Mouse (Mus musculus) midbrain, embryonic 12.5 days (tissue): ENCODE results near the gene Olfr90. TPM values are rescaled to one million over a fixed set of nuclear protein-coding genes. Genes with fewer than 3 reads are reported as not detected.
"Not testable (repeated sequence)": the region's sequence is repeated elsewhere in the genome, so short reads cannot be mapped to it uniquely, and the experiment has no call there.

Source experiments
- ATAC-seq: fragments of 200-750 bp; cut with Nextera tagmentation; 2 replicates; pipeline ENCODE4 v1.8.0; 2017; ENCODE audit warnings: low read depth, moderate TSS enrichment, moderate library complexity; ENCODE audit not compliant: low FRiP score
- H3K27ac ChIP-seq: fragments of 300-500 bp; sonication (generic); replicated peaks from 2 replicates; pipeline ENCODE4 v1.5.1; 2016; ENCODE audit warnings: mild to moderate bottlenecking
- H3K27me3 ChIP-seq: fragments of 300-500 bp; sonication (generic); 2 replicates; pipeline ENCODE4 v1.6.1; 2016; ENCODE audit warnings: mild to moderate bottlenecking
- H3K36me3 ChIP-seq: fragments of 300-500 bp; sonication (generic); 2 replicates; pipeline ENCODE4 v1.6.1; 2016
- H3K4me1 ChIP-seq: fragments of 300-500 bp; sonication (generic); 2 replicates; pipeline ENCODE4 v1.6.1; 2016
- H3K4me2 ChIP-seq: fragments of 300-500 bp; sonication (generic); replicated peaks from 2 replicates; pipeline ENCODE4 v1.6.1; 2016; ENCODE audit warnings: mild to moderate bottlenecking, moderate library complexity
- H3K4me3 ChIP-seq: fragments of 300-500 bp; sonication (generic); 2 replicates; pipeline ENCODE4 v1.5.1; 2016; ENCODE audit warnings: mild to moderate bottlenecking
- H3K9ac ChIP-seq: fragments of 300-500 bp; sonication (generic); replicated peaks from 2 replicates; pipeline ENCODE4 v1.6.1; 2016; ENCODE audit warnings: mild to moderate bottlenecking, moderate library complexity
- H3K9me3 ChIP-seq: fragments of 300-500 bp; sonication (generic); 2 replicates; pipeline ENCODE4 v1.6.1; 2016; ENCODE audit warnings: mild to moderate bottlenecking
- WGBS: fragments of 180-500 bp; shearing (Covaris S2); methylation state at CpG from one replicate; pipeline ENCODE4 v1.1.7; 2016; 5-methylcytosine and 5-hydroxymethylcytosine counted together
- polyA plus RNA-seq: library from polyadenylated mRNA; unstranded; fragments of >200 nt; fragmentation: Nextera tagmentation; extraction: Ambion mirVana; gene quantifications from 2 replicates; pipeline ENCODE4 v1.2.1, GENCODE M21; 2016

Gene Olfr90
- 0.14 TPM in 1 of 2 replicates, not detected in the other for polyA plus RNA-seq

DNA sequence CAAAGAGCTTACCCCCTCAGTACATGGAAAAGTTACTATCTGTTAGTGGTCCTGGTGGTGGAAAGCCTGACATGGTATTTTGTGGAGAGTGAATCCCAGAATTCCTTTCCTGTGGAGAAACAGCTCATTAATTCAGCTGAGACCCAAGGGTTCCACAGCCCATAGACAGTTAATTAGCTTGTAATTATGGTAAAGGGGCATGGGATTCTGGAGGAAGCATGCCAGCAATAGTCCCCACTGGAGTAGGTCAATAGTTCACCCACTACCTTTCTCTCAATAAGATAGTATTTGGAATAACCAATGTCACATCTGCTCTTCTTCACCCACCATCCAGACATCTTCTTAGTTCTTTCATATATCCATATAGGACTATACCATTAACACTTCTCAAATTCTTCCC is at the start of gene Olfr90:
TSS of gene Olfr90 (minus strand) at position 101 of the 400 bp plus-strand sequence.
- Histone ChIP-seq H3K9ac (no peak within 1 kb of the TSS), H3K36me3 (no peaks in the 10 kb centered on the region)

DNA sequence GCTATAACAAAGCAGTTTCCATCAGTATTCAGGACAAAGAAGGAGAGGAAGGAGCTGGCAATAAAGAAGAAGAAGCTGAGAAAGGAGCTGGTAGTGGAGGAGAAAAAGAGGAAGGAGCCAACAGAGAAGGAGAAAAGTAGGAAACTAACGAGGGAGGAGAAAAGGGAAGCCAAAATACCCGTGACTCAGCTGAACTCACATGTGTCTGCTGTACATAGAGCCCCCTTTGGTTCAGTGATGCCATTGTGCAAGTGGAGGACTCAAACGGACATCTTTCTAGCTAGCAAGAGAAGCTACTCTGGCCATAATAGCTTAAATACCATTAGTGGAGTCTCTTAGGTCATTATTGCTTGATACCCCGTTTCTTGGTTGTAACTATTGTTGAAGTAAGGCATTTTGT is 43.1 kb upstream of the Olfr90 start:
- not testable (repeated sequence) for H3K27ac ChIP-seq, H3K27me3 ChIP-seq, H3K9me3 ChIP-seq, H3K9ac ChIP-seq, H3K4me2 ChIP-seq, H3K4me3 ChIP-seq, ATAC-seq, H3K36me3 ChIP-seq, H3K4me1 ChIP-seq
- WGBS = 69% methylated on average over 4 of the region's 4 CpGs

More for the DNA sequence above, at the start of gene Olfr90:
- no peak within 1 kb of the TSS for H3K4me2 ChIP-seq
- no peaks in the 10 kb centered on the region for H3K27me3 ChIP-seq
- no peak within 1 kb of the TSS for H3K4me3 ChIP-seq
- ATAC-seq = no peak
- no peaks in the 10 kb centered on the region for H3K4me1 ChIP-seq
- H3K27ac ChIP-seq = no peak within 1 kb of the TSS
- no peaks in the 10 kb centered on the region for H3K9me3 ChIP-seq

DNA sequence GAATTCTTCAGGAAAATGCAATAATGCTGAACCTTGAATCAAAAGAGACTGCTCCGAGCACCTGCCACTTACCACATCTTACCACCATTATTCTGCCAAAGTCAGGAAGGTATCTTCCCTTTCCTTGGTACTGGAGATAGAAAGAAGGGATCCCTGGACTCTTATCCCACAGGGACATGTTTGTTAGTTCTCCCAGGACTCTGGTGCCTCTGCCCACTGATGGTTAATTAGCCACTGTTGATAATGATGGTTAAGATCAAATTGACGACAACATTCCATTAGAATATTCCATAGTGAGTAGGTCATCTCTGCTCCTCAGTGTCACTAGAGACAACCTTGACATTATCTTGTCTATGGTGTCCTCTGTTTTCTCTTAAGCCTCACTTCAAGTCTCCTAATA is 31.7 kb upstream of the Olfr90 start, which contains the start of gene Olfr92:
TSS of gene Olfr92 (minus strand) at position 101 of the 400 bp plus-strand sequence.
- Histone ChIP-seq H3K4me3 (no peak within 1 kb of the TSS), H3K9me3 (no peaks in the 10 kb centered on the region), H3K4me2 (no peak within 1 kb of the TSS), H3K36me3 (no peaks in the 10 kb centered on the region), H3K27me3 (no peaks in the 10 kb centered on the region), H3K4me1 (no peaks in the 10 kb centered on the region), H3K27ac (no peak within 1 kb of the TSS), H3K9ac (no peak within 1 kb of the TSS)
- WGBS = 98% methylated on average over 2 of the region's 2 CpGs
- ATAC-seq = no peak

DNA sequence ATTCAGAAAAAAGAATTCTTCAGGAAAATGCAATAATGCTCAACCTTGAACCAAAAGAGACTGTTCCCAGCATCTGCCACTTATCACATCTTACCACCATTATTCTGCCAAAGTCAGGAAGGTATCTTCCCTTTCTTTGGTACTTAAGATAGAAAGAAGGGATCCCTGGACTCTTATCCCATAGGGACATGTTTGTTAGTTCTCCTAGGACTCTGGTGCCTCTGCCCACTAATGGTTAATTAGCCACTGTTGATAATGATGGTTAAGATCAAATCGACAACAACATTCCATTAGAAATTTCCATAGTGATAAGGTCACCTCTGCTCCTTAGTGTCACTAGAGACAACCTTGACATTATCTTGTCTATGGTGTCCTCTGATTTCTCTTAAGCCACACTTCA is 9.9 kb upstream of the Olfr90 start, which contains the start of gene Olfr91:
TSS of gene Olfr91 (minus strand) at position 101 of the 400 bp plus-strand sequence.
- no peaks in the 10 kb centered on the region for H3K9me3 ChIP-seq
- 82% methylated on average over 1 of the region's 1 CpGs for WGBS
- no peak for ATAC-seq
- no peak within 1 kb of the TSS for H3K4me2 ChIP-seq
- no peaks in the 10 kb centered on the region for H3K36me3 ChIP-seq
- no peaks in the 10 kb centered on the region for H3K27me3 ChIP-seq
- no peak within 1 kb of the TSS for H3K4me3 ChIP-seq
- no peaks in the 10 kb centered on the region for H3K4me1 ChIP-seq
- no peak within 1 kb of the TSS for H3K9ac ChIP-seq
- no peak within 1 kb of the TSS for H3K27ac ChIP-seq

DNA sequence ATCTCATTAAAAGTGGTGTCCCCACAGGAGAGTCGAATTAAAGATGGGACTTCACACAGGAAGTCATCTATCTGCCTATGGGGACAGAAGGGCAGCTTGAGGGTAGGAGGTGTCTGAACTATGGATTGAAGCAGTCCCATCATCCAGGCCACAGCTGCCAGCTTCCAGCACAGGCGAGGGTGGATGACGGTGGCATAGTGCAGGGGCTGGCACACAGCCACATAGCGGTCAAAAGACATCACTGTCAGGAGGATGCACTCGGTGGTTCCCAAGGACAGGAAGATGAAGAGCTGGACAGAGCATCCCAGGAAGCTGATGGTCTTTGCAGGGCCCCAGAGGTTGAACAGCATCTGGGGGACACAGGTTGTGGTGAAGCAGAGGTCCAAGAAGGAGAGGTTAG is 5.0 kb upstream of the Olfr90 start:
- Histone ChIP-seq H3K9ac (no peak overlapping the region), H3K27me3 (no peaks in the 10 kb centered on the region), H3K36me3 (no peaks in the 10 kb centered on the region), H3K9me3 (no peaks in the 10 kb centered on the region), H3K27ac (no peak overlapping the region), H3K4me2 (no peak overlapping the region), H3K4me1 (no peaks in the 10 kb centered on the region), H3K4me3 (no peak overlapping the region)
- no peak for ATAC-seq
- 83% methylated on average over 5 of the region's 5 CpGs for WGBS

DNA sequence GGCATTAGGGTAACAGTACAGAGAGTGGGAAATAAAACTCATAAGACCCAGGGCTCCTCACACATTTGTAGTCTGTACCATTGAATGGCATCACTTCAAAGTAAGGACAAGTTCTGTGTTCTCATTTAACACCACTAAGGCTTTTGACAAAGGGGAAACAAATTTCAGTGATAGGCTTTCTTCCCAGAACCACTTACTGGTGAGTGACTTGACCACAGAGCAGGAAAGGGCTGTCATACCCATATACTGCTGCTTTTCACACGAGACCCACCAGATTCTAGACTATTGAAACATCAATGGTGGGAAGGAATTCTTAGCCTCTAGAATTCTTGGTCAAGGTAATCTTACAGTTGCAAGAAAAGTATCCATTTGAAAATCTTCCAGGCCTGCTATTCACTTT is 3.9 kb upstream of the Olfr90 start:
- H3K27me3 ChIP-seq = no peaks in the 10 kb centered on the region
- H3K4me2 ChIP-seq = no peak overlapping the region
- no peaks in the 10 kb centered on the region for H3K36me3 ChIP-seq
- H3K4me1 ChIP-seq = no peaks in the 10 kb centered on the region
- H3K27ac ChIP-seq = no peak overlapping the region
- H3K9me3 ChIP-seq = no peaks in the 10 kb centered on the region
- no peak overlapping the region for H3K9ac ChIP-seq
- no peak overlapping the region for H3K4me3 ChIP-seq
- WGBS = 70% methylated on average over 1 of the region's 1 CpGs
- ATAC-seq = no peak

DNA sequence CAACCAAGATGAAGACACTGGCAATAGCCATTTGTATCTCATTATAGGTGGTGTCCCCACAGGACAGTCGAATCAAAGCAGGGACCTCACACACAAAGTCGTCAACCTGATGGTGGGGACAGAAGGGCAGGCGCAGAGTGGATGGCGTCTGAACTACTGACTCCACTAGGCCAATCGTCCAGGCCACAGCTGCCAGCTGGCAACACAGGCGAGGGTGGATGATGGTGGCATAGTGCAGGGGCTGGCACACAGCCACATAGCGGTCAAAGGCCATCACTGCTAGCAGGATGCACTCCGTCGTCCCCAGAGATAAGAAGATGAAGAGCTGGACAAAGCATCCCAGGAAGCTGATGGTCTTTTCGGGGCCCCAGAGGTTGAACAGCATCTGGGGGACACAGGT is 2.8 kb downstream of the Olfr90 start:
- H3K4me2 ChIP-seq = no peak overlapping the region
- no peaks in the 10 kb centered on the region for H3K4me1 ChIP-seq
- no peak overlapping the region for H3K9ac ChIP-seq
- H3K9me3 ChIP-seq = no peaks in the 10 kb centered on the region
- ATAC-seq = no peak
- H3K27me3 ChIP-seq = no peaks in the 10 kb centered on the region
- WGBS = 87% methylated on average over 10 of the region's 10 CpGs
- no peak overlapping the region for H3K27ac ChIP-seq
- no peaks in the 10 kb centered on the region for H3K36me3 ChIP-seq
- no peak overlapping the region for H3K4me3 ChIP-seq

DNA sequence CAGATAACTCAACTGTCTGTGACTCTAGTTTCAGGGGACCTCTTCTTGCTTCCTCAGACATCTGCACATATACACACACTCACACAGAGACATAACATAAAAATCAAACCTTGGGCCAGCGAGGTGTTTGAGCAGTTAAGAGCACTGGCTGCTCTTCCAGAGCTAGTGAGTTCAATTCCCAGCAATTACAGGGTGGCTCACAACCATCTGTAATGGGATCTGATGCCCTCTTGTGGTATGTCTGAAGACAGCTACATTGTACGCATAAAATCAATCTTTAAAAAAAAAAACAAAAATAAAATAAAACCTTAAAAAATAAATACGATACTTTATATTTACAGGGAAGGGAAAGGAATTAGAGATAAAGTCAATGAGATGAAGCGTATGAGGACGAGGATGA is 3.7 kb downstream of the Olfr90 start:
- no peaks in the 10 kb centered on the region for H3K9me3 ChIP-seq
- 59% methylated on average over 5 of the region's 5 CpGs for WGBS
- H3K4me3 ChIP-seq = no peak overlapping the region
- H3K27me3 ChIP-seq = no peaks in the 10 kb centered on the region
- H3K4me1 ChIP-seq = peaks cover 4% of the 10 kb centered on the region; the same call in 1 of the 2 replicates
- no peaks in the 10 kb centered on the region for H3K36me3 ChIP-seq
- ATAC-seq = no peak
- no peak overlapping the region for H3K9ac ChIP-seq
- H3K27ac ChIP-seq = no peak overlapping the region
- no peak overlapping the region for H3K4me2 ChIP-seq

DNA sequence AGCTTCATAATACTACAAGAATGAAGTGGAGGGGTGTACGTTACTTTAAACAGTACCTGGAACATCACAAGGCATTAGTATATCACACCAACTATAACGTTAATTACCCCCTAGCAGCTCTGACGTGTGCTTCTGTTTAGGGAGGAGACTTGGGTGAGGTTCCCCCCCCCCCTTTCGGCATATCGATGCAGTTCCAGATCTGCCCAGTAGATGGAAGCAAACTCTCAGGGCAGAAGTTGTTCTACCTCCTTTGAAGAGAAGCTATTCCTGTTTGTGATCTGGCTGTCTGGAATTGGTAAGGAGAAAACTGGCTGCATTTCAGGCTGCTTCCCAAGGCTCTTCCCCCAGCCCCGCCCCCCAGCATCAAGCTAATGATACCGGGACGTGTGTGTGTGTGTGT is 5.0 kb downstream of the Olfr90 start:
- peak; percentile 51 for ATAC-seq

DNA sequence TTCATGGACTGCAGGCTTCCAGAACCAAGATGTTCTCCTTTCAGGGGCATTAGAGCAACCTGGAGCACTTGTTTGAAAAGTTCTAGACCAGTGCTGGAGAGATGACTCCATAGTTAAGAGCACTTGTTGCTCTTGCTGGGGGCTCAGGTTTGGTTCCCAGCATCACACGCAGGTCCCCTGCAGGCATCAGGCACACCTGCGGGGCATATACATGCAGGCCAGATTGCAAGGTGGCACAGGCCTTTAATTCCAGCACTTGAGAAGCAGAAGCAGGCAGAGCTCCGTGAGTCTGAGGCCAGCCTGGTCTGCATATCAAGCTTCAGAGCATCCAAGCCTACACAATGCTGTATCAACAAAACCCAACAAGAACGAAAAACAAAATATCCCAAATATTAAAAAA is 6.6 kb downstream of the Olfr90 start:
- H3K4me1 ChIP-seq = peaks cover 22% of the 10 kb centered on the region

More for the DNA sequence above, 5.0 kb downstream of the Olfr90 start:
- Histone ChIP-seq H3K36me3 (no peaks in the 10 kb centered on the region), H3K4me3 (no peak overlapping the region), H3K4me2 (no peak overlapping the region), H3K4me1 (peaks cover 16% of the 10 kb centered on the region), H3K27ac (no peak overlapping the region), H3K27me3 (no peaks in the 10 kb centered on the region), H3K9me3 (no peaks in the 10 kb centered on the region), H3K9ac (no peak overlapping the region)
- WGBS = 6% methylated on average over 8 of the region's 8 CpGs

DNA sequence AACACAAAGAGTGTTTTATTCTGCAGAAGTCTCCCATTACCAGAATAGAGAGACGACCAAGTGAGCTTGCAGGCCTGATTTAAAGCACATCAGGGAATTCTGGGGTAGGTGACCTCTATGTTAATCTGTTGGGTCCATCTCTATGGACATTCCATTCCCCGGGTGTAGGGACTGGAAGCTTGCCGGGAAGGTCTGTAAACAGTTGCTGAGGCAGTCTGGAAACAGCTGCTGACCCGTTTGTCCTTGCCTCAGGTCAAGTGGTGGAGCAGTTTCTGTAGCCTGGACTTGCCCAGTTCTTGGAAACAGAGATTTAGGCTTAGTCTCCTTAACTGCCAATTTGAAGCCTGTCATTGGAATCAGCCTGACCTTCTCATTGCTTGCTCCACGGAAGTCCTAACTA is 8.2 kb downstream of the Olfr90 start:
- WGBS = 13% methylated on average over 5 of the region's 5 CpGs
- peaks cover 22% of the 10 kb centered on the region for H3K4me1 ChIP-seq
- no peak overlapping the region for H3K4me2 ChIP-seq
- peaks cover 19% of the 10 kb centered on the region; the same call in 1 of the 2 replicates for H3K36me3 ChIP-seq
- no peak overlapping the region for H3K9ac ChIP-seq
- no peak overlapping the region for H3K27ac ChIP-seq
- H3K4me3 ChIP-seq = no peak overlapping the region
- no peaks in the 10 kb centered on the region for H3K9me3 ChIP-seq
- H3K27me3 ChIP-seq = peaks cover 9% of the 10 kb centered on the region
- ATAC-seq = no peak

More for the DNA sequence above, 6.6 kb downstream of the Olfr90 start:
- H3K36me3 ChIP-seq = peaks cover 3% of the 10 kb centered on the region; the same call in 1 of the 2 replicates
- H3K4me2 ChIP-seq = no peak overlapping the region
- H3K27me3 ChIP-seq = no peaks in the 10 kb centered on the region
- H3K9ac ChIP-seq = no peak overlapping the region
- no peak overlapping the region for H3K27ac ChIP-seq
- no peak overlapping the region for H3K4me3 ChIP-seq
- no peak for ATAC-seq
- H3K9me3 ChIP-seq = no peaks in the 10 kb centered on the region
- WGBS = 85% methylated on average over 4 of the region's 4 CpGs

DNA sequence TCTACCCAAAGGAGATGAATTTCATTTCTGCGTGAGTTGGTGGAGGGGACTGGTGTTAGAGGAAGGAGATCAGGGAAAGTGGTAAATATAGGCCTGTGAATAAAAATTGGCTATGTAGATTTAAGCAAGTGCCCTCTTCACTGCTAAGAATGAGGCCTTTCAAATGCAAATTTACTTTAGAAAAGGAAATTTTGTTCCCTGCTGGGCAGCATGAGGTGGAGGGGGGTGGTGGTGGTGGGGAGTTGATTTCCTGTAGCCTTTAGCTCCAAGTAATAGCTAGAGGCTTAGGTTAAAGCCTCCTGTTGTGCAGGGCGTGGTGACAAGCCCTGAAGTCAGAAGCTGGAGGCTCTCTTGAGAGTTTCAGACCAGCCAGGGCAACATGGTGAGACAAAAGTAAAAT is 9.3 kb downstream of the Olfr90 start:
- Histone ChIP-seq H3K4me1 (peaks cover 22% of the 10 kb centered on the region), H3K9ac (no peak overlapping the region), H3K36me3 (peaks cover 29% of the 10 kb centered on the region), H3K9me3 (no peaks in the 10 kb centered on the region), H3K27ac (peak overlapping the region; percentile 39), H3K27me3 (peaks cover 10% of the 10 kb centered on the region), H3K4me3 (no peak overlapping the region), H3K4me2 (peak overlapping the region; percentile 25)
- peak; percentile 57 for ATAC-seq
- 1% methylated on average over 2 of the region's 2 CpGs for WGBS

DNA sequence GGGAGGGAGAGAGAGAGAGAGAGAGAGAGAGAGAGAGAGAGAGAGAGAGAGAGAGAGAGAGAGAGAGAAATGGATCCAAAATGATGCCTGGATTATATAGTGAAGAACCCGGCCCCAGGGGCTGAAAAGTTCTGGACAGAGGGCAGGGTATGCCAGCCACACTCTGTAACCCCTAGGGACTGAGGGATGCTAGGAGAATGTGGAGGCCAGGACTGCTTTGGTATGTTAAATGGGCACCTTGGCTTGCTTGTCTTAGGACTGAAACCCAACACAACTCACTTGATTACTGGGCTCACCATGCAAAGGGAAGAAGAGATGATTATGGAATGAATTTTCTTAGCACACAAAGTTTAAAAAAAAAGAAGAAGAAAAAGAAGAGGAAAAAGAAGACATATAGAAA is 10.1 kb downstream of the Olfr90 start:
- Histone ChIP-seq H3K9me3 (no peaks in the 10 kb centered on the region), H3K4me2 (no peak overlapping the region), H3K27me3 (peaks cover 10% of the 10 kb centered on the region), H3K27ac (no peak overlapping the region), H3K4me1 (peaks cover 22% of the 10 kb centered on the region), H3K36me3 (peaks cover 37% of the 10 kb centered on the region), H3K9ac (no peak overlapping the region), H3K4me3 (no peak overlapping the region)
- WGBS = 14% methylated on average over 1 of the region's 1 CpGs
- no peak for ATAC-seq
